ENCODE assay signal across 8 mouse cellular contexts in the genomic region with DNA sequence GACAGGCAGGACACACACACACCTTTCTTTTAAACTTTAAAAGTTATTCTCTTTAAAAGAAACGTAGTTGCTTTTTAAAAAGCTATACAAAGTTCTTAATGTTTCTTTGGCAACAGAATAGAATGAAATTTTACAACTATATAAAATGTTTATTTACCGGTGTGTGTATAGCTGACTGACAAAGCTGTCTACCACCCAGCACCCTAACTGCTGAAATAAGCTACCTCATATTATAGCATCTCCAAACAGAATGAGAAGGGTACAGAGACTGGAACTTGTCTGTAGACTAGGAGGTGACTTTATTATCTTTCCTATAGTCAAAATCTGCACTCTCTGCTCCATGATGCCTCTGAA. TPM values are rescaled to one million over a fixed set of nuclear protein-coding genes. Genes with fewer than 3 reads are reported as not detected.
DNase-seq lines count a peak whose midpoint lies in the region; ATAC-seq and TF ChIP-seq lines count a peak whose summit lies in the region.

No protein-coding gene starts in this region.

- no peaks in the 10 kb centered on the region for H3K9me3 ChIP-seq in embryonic facial prominence, embryonic 11.5 days (replicated peaks; ENCODE audit: control insufficient read depth, low read length)
- no peaks in the 10 kb centered on the region for H3K9me3 ChIP-seq in hindbrain, embryonic 13.5 days
- H3K9me3 ChIP-seq in midbrain, embryonic 11.5 days (ENCODE audit: control insufficient read depth, low read length): no peaks in the 10 kb centered on the region

- WGBS in kidney, adult 2 months: 51% methylated on average over 2 of the region's 2 CpGs
- WGBS in embryonic facial prominence, embryonic 11.5 days: 63% methylated on average over 2 of the region's 2 CpGs
- WGBS in hindbrain, embryonic 13.5 days: 67% methylated on average over 2 of the region's 2 CpGs
- WGBS in midbrain, embryonic 11.5 days: 63% methylated on average over 2 of the region's 2 CpGs

- no peaks in the 10 kb centered on the region for H3K27me3 ChIP-seq in kidney, adult 2 months (replicated peaks; ENCODE audit: control insufficient read depth, insufficient read depth, low read length)
- H3K27me3 ChIP-seq in embryonic facial prominence, embryonic 11.5 days (ENCODE audit: control insufficient read depth, insufficient read depth, low read length): no peaks in the 10 kb centered on the region
- H3K27me3 ChIP-seq in hindbrain, embryonic 13.5 days: no peaks in the 10 kb centered on the region
- no peaks in the 10 kb centered on the region for H3K27me3 ChIP-seq in midbrain, embryonic 11.5 days (ENCODE audit: control insufficient read depth, insufficient read depth, low read length)

- no peaks in the 10 kb centered on the region; the same call in 1 of the 2 replicates for H3K4me1 ChIP-seq in kidney, adult 2 months (ENCODE audit: control insufficient read depth, insufficient read depth, low read length)
- no peaks in the 10 kb centered on the region for H3K4me1 ChIP-seq in embryonic facial prominence, embryonic 11.5 days (ENCODE audit: control insufficient read depth, insufficient read depth, low read length)
- peaks cover 23% of the 10 kb centered on the region for H3K4me1 ChIP-seq in hindbrain, embryonic 13.5 days (replicated peaks)
- peaks cover 2% of the 10 kb centered on the region; the same call in 1 of the 2 replicates for H3K4me1 ChIP-seq in midbrain, embryonic 11.5 days (ENCODE audit: control insufficient read depth, insufficient read depth, low read length)

- ATAC-seq in embryonic facial prominence, embryonic 11.5 days (replicated peaks; ENCODE audit: insufficient number of reproducible peaks, low FRiP score, low TSS enrichment, low read depth): no peak
- no peak for ATAC-seq in hindbrain, embryonic 13.5 days (ENCODE audit: low FRiP score)
- ATAC-seq in midbrain, embryonic 11.5 days (ENCODE audit: low FRiP score): peak; percentile 29; the same call in 1 of the 2 replicates
- ATAC-seq in frontal cortex, adult (ENCODE audit: low TSS enrichment): no peak

- no peak for TF ChIP-seq CTCF in kidney, adult 2 months (conservative IDR thresholded peaks at IDR 0.05; ENCODE audit: insufficient read depth, insufficient read length, low read depth, low read length)

- no peak overlapping the region for H3K9ac ChIP-seq in embryonic facial prominence, embryonic 11.5 days (replicated peaks; ENCODE audit: low read length)
- no peak overlapping the region for H3K9ac ChIP-seq in hindbrain, embryonic 13.5 days
- H3K9ac ChIP-seq in midbrain, embryonic 11.5 days (ENCODE audit: low read length): no peak overlapping the region

- no peaks in the 10 kb centered on the region for H3K36me3 ChIP-seq in kidney, adult 2 months (ENCODE audit: control insufficient read depth, insufficient read depth, low read length)
- H3K36me3 ChIP-seq in embryonic facial prominence, embryonic 11.5 days (replicated peaks; ENCODE audit: control insufficient read depth, insufficient read depth, low read depth, low read length): no peaks in the 10 kb centered on the region
- no peaks in the 10 kb centered on the region for H3K36me3 ChIP-seq in hindbrain, embryonic 13.5 days
- no peaks in the 10 kb centered on the region for H3K36me3 ChIP-seq in midbrain, embryonic 11.5 days (ENCODE audit: control insufficient read depth, insufficient read depth, low read length)

- no peak overlapping the region for H3K4me3 ChIP-seq in kidney, adult 2 months (ENCODE audit: insufficient read depth, low read depth, low read length)
- no peak overlapping the region for H3K4me3 ChIP-seq in embryonic facial prominence, embryonic 11.5 days (ENCODE audit: low read depth, low read length)
- H3K4me3 ChIP-seq in hindbrain, embryonic 13.5 days: peak overlapping the region; percentile 46
- H3K4me3 ChIP-seq in midbrain, embryonic 11.5 days (ENCODE audit: low read depth, low read length): no peak overlapping the region

- no peak for DNase-seq in kidney, adult 2 months
- no peak for DNase-seq in kidney, postnatal 14 days
- DNase-seq in embryonic facial prominence, embryonic 11.5 days (ENCODE audit: low spot score): no peak
- no peak for DNase-seq in midbrain, embryonic 11.5 days (ENCODE audit: low spot score, missing footprints)
- no peak for DNase-seq in thymus, postnatal 36 days
- no peak for DNase-seq in right cerebral cortex, postnatal 14 days

- 0 out of 2 replicates have a peak overlapping the region, but pooled peaks have one; percentile 22 for H3K27ac ChIP-seq in kidney, adult 2 months (ENCODE audit: insufficient read depth, low read depth, low read length)
- H3K27ac ChIP-seq in embryonic facial prominence, embryonic 11.5 days (replicated peaks; ENCODE audit: low read depth, low read length): no peak overlapping the region
- peak overlapping the region; percentile 90 for H3K27ac ChIP-seq in hindbrain, embryonic 13.5 days
- H3K27ac ChIP-seq in midbrain, embryonic 11.5 days (ENCODE audit: low read depth, low read length): no peak overlapping the region

- TF ChIP-seq POLR2A in kidney, adult 2 months (IDR thresholded peaks at IDR 0.05; ENCODE audit: low read depth, low read length): no peak

- H3K4me2 ChIP-seq in embryonic facial prominence, embryonic 11.5 days (ENCODE audit: low read depth, low read length): peak overlapping the region; percentile 57
- peak overlapping the region; percentile 65 for H3K4me2 ChIP-seq in hindbrain, embryonic 13.5 days
- peak overlapping the region; percentile 43; the same call in 1 of the 2 replicates for H3K4me2 ChIP-seq in midbrain, embryonic 11.5 days

RNA-seq across cellular contexts. Expression of gene Kmt2e, which starts 47.0 kb away (rescaled TPM):
- 18.8 and 19.8 TPM in 2 replicates for polyA plus RNA-seq in kidney, adult 2 months (2012; rRNA removed)
- 92.1 and 92.6 TPM in 2 replicates for polyA plus RNA-seq in embryonic facial prominence, embryonic 11.5 days (2014; fragmentation: Nextera tagmentation; extraction: Ambion mirVana)
- 169 and 170 TPM in 2 replicates for polyA plus RNA-seq in hindbrain, embryonic 13.5 days (2015; fragmentation: Nextera tagmentation; extraction: Ambion mirVana)
- polyA plus RNA-seq in midbrain, embryonic 11.5 days (2014; fragmentation: Nextera tagmentation; extraction: Ambion mirVana): 110 and 115 TPM in 2 replicates

Comparison
In these comparisons a context has a peak if more than half of its experiments do, and no peak if none do; other contexts are left out.
1. H3K27ac ChIP-seq: peak in kidney, adult 2 months (single experiment) and hindbrain, embryonic 13.5 days (single experiment); none in embryonic facial prominence, embryonic 11.5 days (single experiment) and midbrain, embryonic 11.5 days (single experiment).
2. Peak in every context shown above with its lines, with median percentiles within 50 percentile points of each other: H3K4me2 ChIP-seq.